ENCODE assay signal across 15 mouse cellular contexts in the genomic region with DNA sequence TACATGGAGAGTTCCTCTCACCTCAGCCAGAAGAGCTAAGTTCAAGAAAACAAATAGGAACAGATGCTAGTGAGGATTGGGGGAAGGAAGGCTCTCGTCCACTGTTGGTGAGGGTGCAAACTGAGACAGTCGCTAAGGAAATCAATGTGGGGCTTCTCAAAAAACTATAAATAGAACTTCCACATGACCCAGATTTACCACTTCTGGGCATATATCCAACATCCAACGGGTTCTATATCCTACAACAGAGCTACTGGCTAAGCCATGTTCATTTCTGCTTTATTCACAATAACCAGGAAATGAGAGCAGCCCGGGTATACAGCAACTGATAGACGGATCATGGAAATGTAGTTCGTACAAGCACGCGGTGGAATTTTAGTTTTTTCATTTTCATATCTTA.
DNase-seq lines count a peak whose midpoint lies in the region; ATAC-seq lines count a peak whose summit lies in the region.
"Had no signal": no experiment of that assay in that cellular context is flagged by ENCODE, and none has a peak within 500 bp of the region (broad histone marks: within the 10 kb centered on the region; RNA-seq: fewer than 3 reads in every experiment).

No protein-coding gene starts in this region.

- H3K27ac ChIP-seq in heart, embryonic 10.5 days = no peak overlapping the region
- H3K27ac ChIP-seq in lung, embryonic 15.5 days = no peak overlapping the region
- H3K27ac ChIP-seq: heart, embryonic 13.5 days; hindbrain, embryonic 13.5 days; limb, embryonic 15.5 days; neural tube, embryonic 15.5 days had no signal

- no peak overlapping the region for H3K4me2 ChIP-seq in lung, embryonic 15.5 days
- H3K4me2 ChIP-seq: heart, embryonic 13.5 days; hindbrain, embryonic 13.5 days; limb, embryonic 15.5 days; neural tube, embryonic 15.5 days had no signal

- H3K27me3 ChIP-seq in heart, embryonic 10.5 days (ENCODE audit: insufficient read depth, poor library complexity, severe bottlenecking) = no peaks in the 10 kb centered on the region
- no peaks in the 10 kb centered on the region for H3K27me3 ChIP-seq in lung, embryonic 15.5 days
- H3K27me3 ChIP-seq: heart, embryonic 13.5 days; hindbrain, embryonic 13.5 days; limb, embryonic 15.5 days; megakaryocyte, embryonic 14.5 days; neural tube, embryonic 15.5 days had no signal

- ATAC-seq in lung, embryonic 15.5 days (ENCODE audit: borderline replicate concordance, extremely low read depth, low FRiP score, low TSS enrichment) = peak; percentile 42; the same call in 1 of the 2 replicates
- ATAC-seq in hematopoietic stem cell, adult 5-6 weeks (replicated peaks in 1 of 2; ENCODE audit: insufficient read depth in 1 of 2, low FRiP score in 2 of 2, low TSS enrichment in 1 of 2, low read depth in 1 of 2, poor library complexity in 2 of 2, severe bottlenecking in 2 of 2) = peak; percentile 74 to 87

- 0 out of 2 replicates have a peak, but pooled peaks cover 4% of the 10 kb centered on the region for H3K9me3 ChIP-seq in heart, embryonic 10.5 days
- H3K9me3 ChIP-seq in lung, embryonic 15.5 days = no peaks in the 10 kb centered on the region
- H3K9me3 ChIP-seq: heart, embryonic 13.5 days; hindbrain, embryonic 13.5 days; limb, embryonic 15.5 days; neural tube, embryonic 15.5 days had no signal

- no peak overlapping the region for H3K9ac ChIP-seq in lung, embryonic 15.5 days
- H3K9ac ChIP-seq: heart, embryonic 13.5 days; hindbrain, embryonic 13.5 days; limb, embryonic 15.5 days; neural tube, embryonic 15.5 days had no signal

- 85% methylated on average over 8 of the region's 8 CpGs for WGBS in heart, embryonic 10.5 days
- WGBS in lung, embryonic 15.5 days = 53% methylated on average over 8 of the region's 8 CpGs

- no peaks in the 10 kb centered on the region; the same call in 1 of the 2 replicates for H3K36me3 ChIP-seq in heart, embryonic 10.5 days
- no peaks in the 10 kb centered on the region for H3K36me3 ChIP-seq in lung, embryonic 15.5 days
- H3K36me3 ChIP-seq: hindbrain, embryonic 13.5 days; neural tube, embryonic 15.5 days had no signal

- peak; percentile 37 for DNase-seq in heart, adult 8-10 months (ENCODE audit: low spot score)
- DNase-seq in heart, embryonic 10.5 days (ENCODE audit: low spot score) = no peak
- no peak for DNase-seq in lung, postnatal 14 days
- peak; percentile 73 for DNase-seq in brain, adult 2 months (ENCODE audit: low read depth, low spot score)
- DNase-seq in right cerebral cortex, adult 2 months (ENCODE audit: low spot score in 2 of 2) = no peak
- no peak for DNase-seq in urinary bladder, adult 2 months (ENCODE audit: low spot score)
- DNase-seq: adrenal gland, adult 2 months; kidney, adult 2 months had no signal

- no peak overlapping the region for H3K4me3 ChIP-seq in heart, embryonic 10.5 days
- H3K4me3 ChIP-seq in lung, embryonic 15.5 days = no peak overlapping the region
- H3K4me3 ChIP-seq: heart, embryonic 13.5 days; hindbrain, embryonic 13.5 days; limb, embryonic 15.5 days; megakaryocyte, embryonic 14.5 days; neural tube, embryonic 15.5 days had no signal

- H3K4me1 ChIP-seq in heart, embryonic 10.5 days = no peaks in the 10 kb centered on the region
- no peaks in the 10 kb centered on the region for H3K4me1 ChIP-seq in lung, embryonic 15.5 days
- H3K4me1 ChIP-seq: hindbrain, embryonic 13.5 days; limb, embryonic 15.5 days; megakaryocyte, embryonic 14.5 days had no signal

Comparison
In these comparisons a context has a peak if more than half of its experiments do, and no peak if none do; other contexts are left out.
1. DNase-seq: peak in heart, adult 8-10 months (single experiment) and brain, adult 2 months (single experiment); none in heart, embryonic 10.5 days (single experiment), lung, postnatal 14 days (single experiment), right cerebral cortex, adult 2 months (0 of 2) and urinary bladder, adult 2 months (single experiment).